Mouse (Mus musculus) cerebellum, adult 11-12 months (tissue): ENCODE results near the gene Astn2.

Source experiments
- DNase-seq: peaks from one replicate; pipeline ENCODE4 v3.0.0; 2022

Gene Astn2

DNA sequence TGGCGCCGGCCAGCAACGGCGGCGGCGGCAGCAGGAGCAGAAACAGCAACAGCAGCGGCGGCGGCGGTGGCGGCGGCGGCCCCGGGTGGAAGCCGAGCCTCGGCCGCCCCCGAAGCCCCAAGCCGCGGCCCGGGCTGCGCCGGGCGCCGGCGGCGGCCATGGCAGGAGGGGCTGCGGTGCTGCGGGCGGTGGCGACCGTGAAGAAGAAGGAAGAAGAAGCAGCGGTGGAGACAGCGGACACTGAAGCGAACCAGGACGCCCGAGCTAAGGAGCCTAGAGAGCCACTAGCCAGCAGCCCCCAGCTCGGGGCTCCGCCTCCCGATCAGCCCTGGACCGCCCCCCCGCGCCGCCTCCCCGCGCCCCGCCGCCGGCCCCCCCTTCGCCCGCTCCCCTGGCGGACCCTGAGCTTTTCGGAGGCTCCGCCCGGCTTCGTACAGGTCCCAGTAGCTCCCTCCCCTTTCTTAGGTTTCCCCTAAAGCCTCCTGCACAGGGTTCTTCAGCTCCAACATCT is at the start of gene Astn2:
Astn2 (minus strand) TSS at position 411 of the 511 bp plus-strand sequence.
- DNase-seq: peak; percentile 67

GRCm38 (mm10) chr4:66450115-66450514 is 45.7 kb upstream of the Astn2 start:
- no peak for DNase-seq

GRCm38 (mm10) chr4:66431256-66431655 is 26.8 kb upstream of the Astn2 start:
- no peak for DNase-seq

DNA sequence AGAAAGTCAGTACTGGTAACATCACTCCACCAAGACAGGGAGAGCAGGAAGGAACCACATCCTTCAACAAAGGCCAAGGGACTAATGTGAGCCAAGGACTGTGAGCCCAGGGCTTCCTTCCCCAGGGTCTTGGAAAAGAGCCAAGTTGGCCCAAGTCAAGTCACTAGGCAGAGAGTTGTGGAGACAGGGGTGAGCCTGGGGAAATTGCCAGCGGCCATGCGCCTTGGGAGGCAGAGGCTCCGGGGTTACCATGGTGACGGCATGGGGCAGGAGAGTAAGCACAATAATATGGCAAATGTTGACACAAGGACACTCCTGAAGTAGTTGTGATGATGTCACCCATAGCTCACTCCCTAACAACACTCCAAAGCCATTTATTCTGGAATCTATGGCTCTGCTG is 21.4 kb upstream of the Astn2 start:
- DNase-seq: peak; percentile 67

GRCm38 (mm10) chr4:66414778-66415177 is 10.4 kb upstream of the Astn2 start:
- DNase-seq: no peak

DNA sequence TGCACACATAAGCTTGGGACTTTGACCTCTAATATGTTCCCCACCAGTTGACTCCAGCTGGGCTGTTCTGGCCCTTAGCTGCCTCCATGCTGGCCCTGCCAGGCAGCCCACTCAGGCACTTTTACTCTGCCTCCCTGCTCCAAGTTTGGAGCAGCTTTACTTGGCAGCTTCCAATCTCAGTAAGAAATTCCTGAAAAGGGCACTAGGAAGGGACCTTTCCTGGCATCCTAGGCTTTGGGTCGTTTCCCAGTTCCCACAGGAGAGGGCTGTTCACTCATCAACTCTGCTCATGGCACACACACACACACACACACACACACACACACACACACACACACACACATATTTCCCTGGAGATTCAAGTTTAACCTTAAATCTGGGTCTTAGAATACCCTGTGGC is 675 bp upstream of the Astn2 start:
- peak; percentile 61 for DNase-seq

DNA sequence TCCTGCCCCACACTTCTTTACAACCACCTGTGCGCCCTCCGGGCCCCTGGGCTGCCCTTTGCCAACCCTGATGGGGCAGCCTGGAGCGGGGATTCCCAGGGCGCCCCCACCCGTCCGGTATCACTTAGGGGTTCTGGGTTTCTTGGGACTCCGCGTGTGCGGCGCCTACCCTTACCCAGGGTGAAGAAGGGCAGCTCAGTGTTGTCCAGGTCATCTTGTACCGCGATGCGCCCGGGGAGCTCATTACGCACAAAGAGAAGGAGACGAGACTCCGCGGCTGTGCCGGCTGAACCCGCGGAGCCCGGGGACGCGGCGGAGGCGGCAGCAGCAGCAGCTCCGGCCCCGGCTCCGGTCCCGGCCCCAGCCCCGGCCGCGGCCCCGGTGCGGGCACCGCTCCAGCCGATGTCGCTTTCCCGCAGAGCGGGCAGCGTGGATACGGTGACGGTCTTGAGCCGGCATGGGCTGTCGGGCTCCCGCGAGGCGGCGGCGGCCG is 657 bp downstream of the Astn2 start:
- peak; percentile 81 for DNase-seq

- DNase-seq: no peak
Observed at GRCm38 (mm10) chr4:66403116-66403707, 1.2 kb downstream of the Astn2 start.

- peak; percentile 86 for DNase-seq
Observed at GRCm38 (mm10) chr4:66402611-66403010, 1.8 kb downstream of the Astn2 start.

- peak; percentile 89 for DNase-seq
Observed at GRCm38 (mm10) chr4:66401186-66401681, 3.2 kb downstream of the Astn2 start.

DNA sequence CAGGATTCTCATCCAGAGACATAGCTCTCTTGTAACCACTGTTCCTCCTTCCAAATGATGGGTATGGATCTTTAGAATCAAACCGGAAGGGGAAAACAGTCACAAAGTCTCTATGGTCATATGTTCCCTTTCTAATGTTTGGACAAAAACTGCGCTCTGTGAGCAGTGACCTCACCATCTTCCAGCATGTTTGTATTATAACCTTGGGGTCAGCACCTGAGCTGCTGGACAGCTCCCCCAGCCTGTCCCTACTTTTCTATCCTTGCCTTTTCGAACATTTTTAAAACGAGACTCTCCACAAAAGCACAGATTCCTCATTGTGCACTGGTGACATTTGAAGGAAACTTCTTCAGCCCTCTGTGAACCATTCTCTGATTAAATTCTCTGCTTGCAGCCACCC is 5.3 kb downstream of the Astn2 start:
- DNase-seq: no peak

- DNase-seq: no peak
Observed at GRCm38 (mm10) chr4:66397216-66397615, 7.2 kb downstream of the Astn2 start.

GRCm38 (mm10) chr4:66393294-66393693 is 11.1 kb downstream of the Astn2 start:
- DNase-seq: peak; percentile 32

DNA sequence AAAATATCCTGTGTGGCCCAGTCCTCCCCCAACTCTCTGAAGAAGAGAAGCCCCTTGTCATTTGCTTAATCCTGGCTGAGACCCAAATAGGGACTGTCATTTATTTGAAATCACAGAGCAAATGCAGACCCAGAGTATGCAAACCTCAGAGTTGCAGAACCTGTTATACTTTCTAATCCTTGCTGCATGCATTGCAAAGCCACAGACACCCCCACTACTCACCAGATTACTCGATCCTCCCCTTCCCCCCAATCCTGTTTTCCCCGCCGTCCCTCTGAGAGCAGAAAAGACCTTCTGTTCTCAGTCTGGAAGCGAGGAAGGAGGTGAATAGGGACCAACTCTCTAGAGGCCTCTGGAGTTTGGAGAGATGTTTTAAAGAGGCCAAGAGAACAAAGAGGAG is 13.9 kb downstream of the Astn2 start:
- no peak for DNase-seq

- DNase-seq: no peak
Observed at GRCm38 (mm10) chr4:66378586-66378985, 25.8 kb downstream of the Astn2 start.

- DNase-seq: peak; percentile 45
Observed at GRCm38 (mm10) chr4:66370557-66371071, 33.8 kb downstream of the Astn2 start.

DNA sequence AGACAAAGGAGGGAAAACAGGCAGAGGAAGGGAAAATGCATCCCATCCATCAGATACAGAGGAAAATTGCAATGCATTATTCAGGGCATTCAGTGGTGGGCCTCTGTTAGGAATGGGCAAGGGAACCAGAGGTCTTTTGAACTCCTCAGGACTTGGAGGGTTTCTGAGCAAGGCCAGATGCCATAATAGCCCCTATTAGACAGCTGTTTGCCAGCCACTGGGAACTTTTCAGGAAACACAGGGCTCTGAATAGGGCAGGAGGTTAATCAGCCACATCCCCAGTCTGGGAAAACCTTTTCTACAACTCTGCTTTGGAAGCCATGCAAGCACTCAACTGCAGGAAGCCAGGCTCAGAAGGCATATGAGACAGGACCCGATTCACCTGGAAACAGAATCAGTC is 38.9 kb downstream of the Astn2 start:
- DNase-seq: no peak

DNA sequence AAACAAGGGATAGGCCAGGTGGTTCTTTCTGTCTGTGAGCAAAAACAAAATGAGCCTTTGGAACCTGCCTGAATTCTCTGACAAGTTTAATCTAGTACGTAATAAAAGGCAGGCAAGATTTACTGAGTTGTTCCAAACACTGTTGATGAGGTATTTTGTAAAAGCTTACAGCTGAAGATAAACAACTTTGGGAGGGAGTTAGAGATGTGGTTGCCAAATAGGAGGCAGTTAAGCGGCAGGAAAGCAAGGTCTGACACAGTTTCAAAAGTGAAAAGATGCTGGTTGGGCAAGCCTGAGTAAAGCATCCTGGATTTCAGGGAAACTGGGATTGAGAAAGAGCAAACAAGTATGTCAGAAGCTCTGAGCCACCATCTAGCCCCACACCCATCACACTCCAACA is 59.8 kb downstream of the Astn2 start:
- DNase-seq: no peak

- no peak for DNase-seq
Observed at GRCm38 (mm10) chr4:66337443-66337842, 67.0 kb downstream of the Astn2 start.

- no peak for DNase-seq
Observed at GRCm38 (mm10) chr4:66330600-66331285, 73.7 kb downstream of the Astn2 start.

DNA sequence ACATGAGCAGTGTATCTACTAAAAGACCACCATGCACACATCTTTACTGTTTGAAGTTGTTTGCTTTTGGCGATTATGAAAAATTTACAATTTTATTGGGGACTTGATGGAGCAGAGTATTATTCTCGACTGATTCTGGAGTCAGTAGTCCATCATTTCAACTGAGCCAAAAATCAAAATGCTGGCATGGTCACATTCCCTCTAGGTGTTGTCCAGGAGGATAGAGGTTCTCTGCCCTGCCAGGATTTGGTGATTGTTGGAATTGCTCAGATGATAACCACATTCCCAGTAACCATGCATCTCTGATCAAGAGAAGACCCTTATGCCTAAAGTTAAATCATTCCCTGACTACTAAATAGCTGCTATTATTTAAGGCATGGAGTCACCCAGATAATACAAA is 83.4 kb downstream of the Astn2 start:
- DNase-seq: no peak

DNA sequence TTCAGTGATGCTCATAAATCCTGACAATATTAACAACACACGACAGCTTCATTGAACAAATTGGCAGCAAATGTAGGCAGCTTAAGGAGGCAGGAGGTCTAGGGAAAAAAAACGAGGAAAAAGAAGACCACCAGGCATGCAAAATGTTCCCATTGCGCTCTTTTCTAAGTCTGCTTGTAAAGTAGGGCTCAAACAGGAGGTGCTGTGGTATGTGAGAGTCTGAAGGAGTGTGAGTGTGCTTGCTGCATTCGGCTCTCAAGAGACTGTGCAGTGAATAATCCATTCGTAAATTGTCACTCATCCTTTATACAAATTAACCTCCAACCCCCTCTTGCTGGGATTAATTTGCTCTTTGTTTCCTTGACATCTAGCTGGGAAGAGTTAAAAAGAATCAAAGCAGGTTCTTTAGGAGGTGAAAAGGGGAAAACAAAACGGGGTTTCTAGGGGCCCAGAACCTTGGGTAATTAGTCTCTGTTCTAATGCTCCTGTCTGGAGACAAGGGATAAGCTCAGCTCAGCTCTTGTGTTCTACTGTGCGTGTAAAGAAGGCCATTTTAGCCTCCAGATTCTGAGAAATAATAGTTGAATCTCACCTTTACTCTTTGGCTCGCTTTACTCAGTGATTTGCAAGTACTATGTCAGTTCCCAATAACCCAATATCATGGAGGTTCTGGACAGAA is 89.5 kb downstream of the Astn2 start:
- DNase-seq: no peak

GRCm38 (mm10) chr4:66312733-66313132 is 91.7 kb downstream of the Astn2 start:
- DNase-seq: no peak
